Mouse (Mus musculus): ENCODE measurements around the gene Lca5l. TPM values are rescaled to one million over a fixed set of nuclear protein-coding genes. Genes with fewer than 3 reads are reported as not detected.
"Not testable (repeated sequence)": the region's sequence is repeated elsewhere in the genome, so short reads cannot be mapped to it uniquely, and the experiment has no call there.

Lca5l gene
- polyA plus RNA-seq, 1 experiment from 2014 or later = 2.7 TPM

GRCm38 (mm10) chr16:96151551-96151950 is 40.5 kb downstream of the Lca5l start:
- H3K27me3 ChIP-seq = no peaks in the 10 kb centered on the region
- peak; percentile 45 for ATAC-seq
- POLR2A ChIA-PET = no interaction called here
- no peak for DNase-seq (ENCODE audit: low read depth, low spot score)
- CTCF ChIA-PET = interaction anchor here (0.6 to 1.6 kb wide), 7 partner anchors 10 to 193 kb away, joined by 3 to 5 read pairs (median 3); partner anchors contain the start of gene Psmg1
- in situ Hi-C loops (cut with MboI; ENCODE audit: low pct_unique_long_range_greater_than_20kb) = no loop called here
- TF ChIP-seq CTCF (IDR thresholded peaks at IDR 0.05) = no peak

DNA sequence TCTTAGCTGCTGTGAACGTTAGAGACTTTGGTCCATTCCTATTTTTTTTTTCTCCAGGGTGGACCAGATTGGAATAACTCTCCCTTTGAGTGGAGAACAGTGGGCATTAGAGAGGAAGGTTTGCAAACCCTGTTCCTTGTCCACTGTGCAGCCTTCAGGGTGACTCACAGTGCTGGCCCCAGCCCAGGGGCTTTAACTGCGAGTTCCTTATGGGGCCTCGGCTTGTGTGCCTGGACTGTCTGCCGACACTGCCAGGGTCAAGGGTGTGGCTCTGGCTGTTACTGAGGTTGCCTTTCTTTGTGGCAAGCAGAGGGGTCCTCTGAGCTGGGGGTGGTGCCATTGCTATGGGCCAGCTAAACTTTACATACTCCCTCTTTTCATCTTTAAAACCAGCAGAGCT is 41.1 kb downstream of the Lca5l start:
- in situ Hi-C loops (cut with MboI; ENCODE audit: low pct_unique_long_range_greater_than_20kb) = no loop called here
- TF ChIP-seq CTCF (IDR thresholded peaks at IDR 0.05) = no peak
- no peaks in the 10 kb centered on the region for H3K27me3 ChIP-seq
- ATAC-seq = peak; percentile 40
- POLR2A ChIA-PET = no interaction called here
- DNase-seq (ENCODE audit: low read depth, low spot score) = no peak
- CTCF ChIA-PET = interaction anchor here (0.7 to 1.6 kb wide), 4 partner anchors 10 to 160 kb away, joined by 3 to 5 read pairs (median 4); partner anchors contain the start of gene Psmg1

GRCm38 (mm10) chr16:96149311-96149710 is 42.8 kb downstream of the Lca5l start:
- no peaks in the 10 kb centered on the region for H3K27me3 ChIP-seq
- ChIA-PET CTCF (interaction anchor here (0.8 to 1.7 kb wide), 4 partner anchors 23 to 120 kb away, joined by 3 to 5 read pairs (median 4); no protein-coding TSS in a partner anchor), POLR2A (interaction anchor here (0.6 kb wide), 1 partner anchor 433 kb away, joined by 3 read pairs; no protein-coding TSS in a partner anchor)
- ATAC-seq = no peak
- DNase-seq (ENCODE audit: low read depth, low spot score) = no peak
- TF ChIP-seq CTCF (IDR thresholded peaks at IDR 0.05) = no peak
- in situ Hi-C loops (cut with MboI; ENCODE audit: low pct_unique_long_range_greater_than_20kb) = no loop called here

- H3K27me3 ChIP-seq = no peaks in the 10 kb centered on the region
- no peak for DNase-seq (ENCODE audit: low read depth, low spot score)
- CTCF ChIA-PET = interaction anchor here (0.8 to 1.7 kb wide), 2 partner anchors 23 to 103 kb away, joined by 4 to 5 read pairs; no protein-coding TSS in a partner anchor
- no peak for TF ChIP-seq CTCF (IDR thresholded peaks at IDR 0.05)
- peak; percentile 25 for ATAC-seq
- POLR2A ChIA-PET = no interaction called here
- in situ Hi-C loops (cut with MboI; ENCODE audit: low pct_unique_long_range_greater_than_20kb) = no loop called here
These were observed 43.2 kb downstream of the Lca5l start for GRCm38 (mm10) chr16:96148834-96149233.

GRCm38 (mm10) chr16:96145814-96146213 is 46.3 kb downstream of the Lca5l start:
- CTCF ChIA-PET = interaction anchor here (0.7 kb wide), 1 partner anchor 147 kb away, joined by 3 read pairs; no protein-coding TSS in a partner anchor
- no peaks in the 10 kb centered on the region for H3K27me3 ChIP-seq
- POLR2A ChIA-PET = no interaction called here
- TF ChIP-seq CTCF (IDR thresholded peaks at IDR 0.05) = no peak
- DNase-seq (ENCODE audit: low read depth, low spot score) = no peak
- ATAC-seq = no peak
- in situ Hi-C loops (cut with MboI; ENCODE audit: low pct_unique_long_range_greater_than_20kb) = no loop called here

GRCm38 (mm10) chr16:96145110-96145800 is 46.8 kb downstream of the Lca5l start, which contains the start of gene Wrb:
Gene Wrb, plus strand, starts transcription at chr16:96145407.
- peak; percentile 97 for ATAC-seq
- H3K27me3 ChIP-seq = no peaks in the 10 kb centered on the region
- ChIA-PET POLR2A (interaction anchor here (1.2 to 1.7 kb wide), 2 partner anchors 47 to 63 kb away, joined by 4 to 5 read pairs; partner anchors contain the start of genes Brwd1 and Lca5l), CTCF (interaction anchor here (0.7 kb wide), 1 partner anchor 146 kb away, joined by 3 read pairs; no protein-coding TSS in a partner anchor)
- in situ Hi-C loops (cut with MboI; ENCODE audit: low pct_unique_long_range_greater_than_20kb) = no loop called here
- no peak for TF ChIP-seq CTCF (IDR thresholded peaks at IDR 0.05)
- peak; percentile 99 for DNase-seq (ENCODE audit: low read depth, low spot score)

DNA sequence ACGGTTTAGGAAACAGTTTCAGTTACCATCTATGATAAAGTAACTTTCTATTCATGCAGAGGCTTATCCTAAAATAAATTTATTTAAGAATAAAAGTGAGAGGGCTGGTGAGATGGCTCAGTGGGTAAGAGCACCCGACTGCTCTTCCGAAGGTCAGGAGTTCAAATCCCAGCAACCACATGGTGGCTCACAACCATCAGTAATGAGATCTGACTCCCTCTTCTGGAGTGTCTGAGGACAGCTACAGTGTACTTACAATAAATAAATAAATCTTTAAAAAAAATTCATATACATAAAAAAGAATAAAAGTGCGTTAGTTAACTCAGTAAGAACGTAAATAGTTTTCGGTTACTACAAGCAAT is 47.3 kb downstream of the Lca5l start:
- H3K27me3 ChIP-seq; ATAC-seq; DNase-seq (ENCODE audit: low read depth, low spot score); CTCF ChIA-PET; in situ Hi-C loops (cut with MboI; ENCODE audit: low pct_unique_long_range_greater_than_20kb): not testable (repeated sequence)
- POLR2A ChIA-PET = interaction anchor here (1.2 to 1.7 kb wide), 2 partner anchors 47 to 62 kb away, joined by 4 to 5 read pairs; partner anchors contain the start of genes Brwd1 and Lca5l

DNA sequence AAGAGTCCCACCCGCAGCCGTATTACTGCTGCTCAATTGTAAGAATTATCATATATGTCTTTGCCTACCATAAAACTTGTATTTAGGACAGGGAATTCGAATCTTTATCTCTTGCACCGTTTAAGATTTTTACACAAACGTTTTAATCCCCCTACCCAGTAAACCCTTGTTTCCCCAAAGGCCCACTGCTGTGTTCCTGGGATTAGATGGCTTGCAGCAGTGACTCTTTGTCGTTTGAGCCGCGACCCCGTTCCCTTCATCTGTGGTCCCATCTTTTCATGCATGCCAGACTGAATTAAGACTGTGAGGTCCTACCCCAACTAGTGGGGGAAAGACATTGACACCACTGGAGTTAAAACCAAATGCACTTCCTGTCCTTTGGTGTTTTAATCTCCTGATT is 63.6 kb downstream of the Lca5l start:
- POLR2A ChIA-PET = interaction anchor here (0.6 kb wide), 1 partner anchor 40 kb away, joined by 3 read pairs; no protein-coding TSS in a partner anchor
- no peak for DNase-seq (ENCODE audit: low read depth, low spot score)
- TF ChIP-seq CTCF (IDR thresholded peaks at IDR 0.05) = no peak
- no peak for ATAC-seq
- CTCF ChIA-PET = no interaction called here
- H3K27me3 ChIP-seq = no peaks in the 10 kb centered on the region
- in situ Hi-C loops (cut with MboI; ENCODE audit: low pct_unique_long_range_greater_than_20kb) = no loop called here

DNA sequence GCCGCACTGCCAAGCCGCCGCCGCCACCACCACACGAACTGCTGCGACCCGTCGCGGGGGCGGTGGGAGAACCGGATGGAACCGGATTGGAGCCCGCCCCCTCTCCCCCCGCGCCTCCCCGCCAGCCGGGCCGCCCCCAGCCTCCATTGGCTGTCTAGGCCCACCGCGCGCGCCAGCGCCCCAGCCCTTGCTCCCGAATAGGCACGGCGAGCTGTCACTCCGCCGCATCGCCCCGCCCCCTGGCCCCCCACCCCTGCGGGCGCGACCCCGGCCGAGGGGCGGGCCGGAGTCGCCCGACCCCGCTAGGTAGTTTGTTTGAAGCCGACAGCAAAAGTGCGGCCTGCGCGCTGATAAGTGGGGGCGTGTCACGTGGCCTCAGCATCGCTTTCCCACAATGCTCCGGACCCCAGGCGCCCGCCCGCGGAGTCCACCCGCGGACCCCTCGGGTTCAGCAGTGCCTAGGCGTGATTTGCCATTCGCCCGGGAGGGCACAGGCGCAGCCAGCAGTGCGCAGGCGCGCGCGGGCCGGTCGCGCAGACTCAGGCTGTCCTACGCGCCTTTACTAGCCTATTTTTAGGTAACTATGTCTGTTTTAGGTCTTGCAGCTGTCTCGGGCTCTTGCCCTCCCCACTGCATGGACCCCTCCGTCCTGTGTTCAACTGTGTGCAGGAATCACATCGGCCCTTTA is 64.3 kb downstream of the Lca5l start, which contains the start of gene Hmgn1:
Hmgn1 (minus strand) TSS at position 73 of the 688 bp plus-strand sequence.
- POLR2A ChIA-PET = interaction anchor here (0.6 kb wide), 1 partner anchor 39 kb away, joined by 3 read pairs; no protein-coding TSS in a partner anchor
- ATAC-seq (peak; percentile 93), DNase-seq (ENCODE audit: low read depth, low spot score) (peak; percentile 89)
- H3K27me3 ChIP-seq = no peaks in the 10 kb centered on the region
- TF ChIP-seq CTCF (IDR thresholded peaks at IDR 0.05) = no peak
- CTCF ChIA-PET = no interaction called here
- in situ Hi-C loops (cut with MboI; ENCODE audit: low pct_unique_long_range_greater_than_20kb) = no loop called here

- TF ChIP-seq CTCF (IDR thresholded peaks at IDR 0.05) = no peak
- in situ Hi-C loops (cut with MboI; ENCODE audit: low pct_unique_long_range_greater_than_20kb) = no loop called here
- CTCF ChIA-PET = no interaction called here
- ATAC-seq (peak; percentile 6), DNase-seq (ENCODE audit: low read depth, low spot score) (no peak)
- no peaks in the 10 kb centered on the region for H3K27me3 ChIP-seq
- POLR2A ChIA-PET = no interaction called here
These were observed 64.8 kb downstream of the Lca5l start for GRCm38 (mm10) chr16:96127288-96127656.
